Mouse (Mus musculus) myocyte (in vitro differentiated cells): ENCODE data around the gene Afg1l. TPM values are rescaled to one million over a fixed set of nuclear protein-coding genes. Genes with fewer than 3 reads are reported as not detected.

Experiments
- H3K27me3 ChIP-seq: one replicate; pipeline ENCODE4 v1.6.1; 2011; ENCODE audit not compliant: control insufficient read depth, insufficient read depth, insufficient read length
- H3K36me3 ChIP-seq: one replicate; pipeline ENCODE4 v1.6.1; 2011; ENCODE audit not compliant: control insufficient read depth, insufficient read depth
- H3K4me2 ChIP-seq: one replicate; pipeline ENCODE4 v1.6.1; 2011; ENCODE audit warnings: low read depth, control low read depth
- H3K4me3 ChIP-seq: one replicate; pipeline ENCODE4 v1.5.1; 2011; ENCODE audit warnings: mild to moderate bottlenecking, control low read depth, moderate library complexity
- H3K79me2 ChIP-seq: one replicate; pipeline ENCODE4 v1.6.1; 2011; ENCODE audit not compliant: control insufficient read depth, insufficient read depth
- H3ac ChIP-seq: one replicate; pipeline ENCODE4 v1.6.1; 2011; ENCODE audit not compliant: control insufficient read depth, insufficient read length
- CEBPB ChIP-seq: IDR thresholded peaks from 2 replicates; pipeline ENCODE4 v1.6.1; 2011; ENCODE audit warnings: mild to moderate bottlenecking, moderate library complexity; ENCODE audit not compliant: poor library complexity, insufficient read depth, severe bottlenecking
- E2F4 ChIP-seq: IDR thresholded peaks from one replicate; pipeline ENCODE4 v1.6.1; 2011; ENCODE audit warnings: mild to moderate bottlenecking, control low read depth, moderate library complexity; ENCODE audit not compliant: insufficient read depth
- MAX ChIP-seq: IDR thresholded peaks from one replicate; pipeline ENCODE4 v1.6.1; 2011; ENCODE audit warnings: low read depth, mild to moderate bottlenecking, control low read depth
- MYOD1 ChIP-seq, 3 experiments: IDR thresholded peaks; one replicate each; pipeline ENCODE4 v1.6.1; 2011; ENCODE audit warnings: control low read depth in 2 of 3, low read depth in 2 of 3, mild to moderate bottlenecking in 2 of 3, moderate library complexity in 1 of 3; ENCODE audit not compliant: insufficient read length in 2 of 3, control insufficient read depth in 1 of 3
- MYOG ChIP-seq, 3 experiments: IDR thresholded peaks; one replicate each; pipeline ENCODE4 v1.6.1; 2011; ENCODE audit warnings: control low read depth in 2 of 3, low read depth in 2 of 3, mild to moderate bottlenecking in 2 of 3; ENCODE audit not compliant: insufficient read length in 2 of 3, control insufficient read depth in 1 of 3, insufficient read depth in 1 of 3
- POLR2A ChIP-seq: IDR thresholded peaks from one replicate; pipeline ENCODE4 v1.6.1; 2011; ENCODE audit warnings: low read depth, mild to moderate bottlenecking, control low read depth, moderate library complexity; ENCODE audit not compliant: insufficient read length
- POLR2AphosphoS2 ChIP-seq: IDR thresholded peaks from one replicate; pipeline ENCODE4 v1.6.1; 2011; ENCODE audit warnings: low read depth, control low read depth; ENCODE audit not compliant: insufficient read length
- REST ChIP-seq: IDR thresholded peaks from one replicate; pipeline ENCODE4 v1.6.1; 2011; ENCODE audit warnings: mild to moderate bottlenecking, control low read depth, moderate library complexity; ENCODE audit not compliant: insufficient read depth, insufficient read length
- SRF ChIP-seq: IDR thresholded peaks from one replicate; pipeline ENCODE4 v1.6.1; 2011; ENCODE audit warnings: low read depth; ENCODE audit not compliant: control insufficient read depth, insufficient read length
- TCF12 ChIP-seq: IDR thresholded peaks from one replicate; pipeline ENCODE4 v1.6.1; 2011; ENCODE audit warnings: mild to moderate bottlenecking, control low read depth; ENCODE audit not compliant: poor library complexity, insufficient read depth, severe bottlenecking
- TCF3 ChIP-seq: IDR thresholded peaks from one replicate; pipeline ENCODE4 v1.6.1; 2011; ENCODE audit warnings: low read depth, control low read depth; ENCODE audit not compliant: insufficient read length
- USF1 ChIP-seq: IDR thresholded peaks from one replicate; pipeline ENCODE4 v1.6.1; 2011; ENCODE audit warnings: low read depth, mild to moderate bottlenecking, control low read depth, moderate library complexity
- polyA plus RNA-seq: library from polyadenylated mRNA; unstranded; fragments of >200 nt; fragmentation: generic; extraction: Trizol; gene quantifications from one replicate; pipeline ENCODE4 v1.2.1, GENCODE M21; 2012; ENCODE audit warnings: missing spikeins

The Afg1l gene
- polyA plus RNA-seq, 1 experiment, result 6.5 TPM

DNA sequence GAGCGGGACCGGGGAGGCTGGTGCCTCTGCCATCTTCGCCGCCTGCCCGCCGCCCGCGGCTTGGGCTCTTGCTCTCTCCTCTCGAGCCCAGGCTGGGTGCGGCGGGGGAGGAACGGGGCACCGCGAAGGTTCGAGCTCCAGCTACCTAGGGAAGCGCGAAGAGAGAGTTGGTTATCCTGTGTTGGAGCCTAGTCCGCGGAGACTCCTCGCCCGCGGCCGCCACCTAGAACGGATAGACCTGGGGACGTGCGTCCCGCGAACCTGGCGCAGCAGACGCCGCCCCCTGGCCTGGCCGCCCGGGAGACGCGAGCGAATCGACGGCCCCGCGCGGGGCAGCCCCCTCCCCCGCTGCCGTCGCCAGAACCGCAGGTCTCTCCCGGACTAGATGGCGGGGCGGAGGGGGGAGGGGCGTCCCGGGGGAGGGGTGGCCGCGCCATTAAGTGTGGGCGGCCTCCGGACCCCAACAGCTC lies 202.9 kb downstream of the Afg1l start:
- peak overlapping the region; percentile 73 for H3K4me2 ChIP-seq
- no peak for TF ChIP-seq TCF12
- TF ChIP-seq USF1, result no peak
- TF ChIP-seq POLR2A, result no peak
- TF ChIP-seq POLR2AphosphoS2, result no peak
- TF ChIP-seq REST, result no peak
- no peaks in the 10 kb centered on the region for H3K27me3 ChIP-seq
- H3K79me2 ChIP-seq, result peaks cover 4% of the 10 kb centered on the region
- H3K4me3 ChIP-seq, result peak overlapping the region; percentile 90
- H3K36me3 ChIP-seq, result no peaks in the 10 kb centered on the region
- H3ac ChIP-seq, result peak overlapping the region; percentile 63

DNA sequence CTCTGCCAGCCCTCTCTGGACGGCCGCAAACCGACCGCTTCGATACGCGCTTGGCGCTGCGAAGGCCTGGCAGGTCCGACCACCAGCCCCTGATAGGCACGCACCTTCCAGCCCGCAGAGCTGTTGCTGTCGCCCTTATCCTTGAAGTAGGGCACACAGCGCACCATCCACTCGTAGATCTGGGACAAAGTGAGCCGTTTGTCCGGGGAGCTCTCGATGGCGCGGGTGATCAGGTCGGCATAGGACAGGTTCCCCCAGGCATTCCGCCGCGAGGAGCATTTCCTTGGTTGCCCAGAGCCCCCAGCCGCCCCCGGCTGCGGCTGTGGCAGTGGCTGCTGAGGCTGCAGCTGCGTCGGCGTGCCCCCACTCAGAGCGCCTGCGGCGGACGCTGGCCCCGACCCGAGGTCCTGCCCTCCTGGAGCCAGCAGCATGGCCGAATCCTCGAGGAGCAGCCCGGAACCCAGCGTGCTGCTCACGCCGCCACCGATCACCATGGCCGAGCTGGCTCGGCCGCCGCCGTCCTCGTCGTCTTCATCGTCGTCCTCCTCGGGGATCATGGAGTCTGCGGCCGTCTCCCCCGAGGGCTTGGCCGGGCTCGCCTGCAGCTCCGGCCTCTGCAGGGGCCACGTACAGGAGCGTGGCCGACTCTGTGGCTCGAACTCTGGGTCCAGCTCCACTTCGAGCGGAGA lies 203.5 kb downstream of the Afg1l start:
- Histone ChIP-seq H3K4me2 (peak overlapping the region; percentile 73), H3K36me3 (no peaks in the 10 kb centered on the region), H3K79me2 (peaks cover 6% of the 10 kb centered on the region), H3K4me3 (peak overlapping the region; percentile 90), H3ac (peak overlapping the region; percentile 63), H3K27me3 (no peaks in the 10 kb centered on the region)
- TF ChIP-seq USF1 (no peak), TCF3 (no peak), MYOD1 (IDR thresholded peaks at IDR 0.05; ENCODE audit: control insufficient read depth in 1 of 3, insufficient read length in 2 of 3, low read depth in 2 of 3) (no peak), MAX (no peak), CEBPB (no peak), POLR2AphosphoS2 (no peak)

DNA sequence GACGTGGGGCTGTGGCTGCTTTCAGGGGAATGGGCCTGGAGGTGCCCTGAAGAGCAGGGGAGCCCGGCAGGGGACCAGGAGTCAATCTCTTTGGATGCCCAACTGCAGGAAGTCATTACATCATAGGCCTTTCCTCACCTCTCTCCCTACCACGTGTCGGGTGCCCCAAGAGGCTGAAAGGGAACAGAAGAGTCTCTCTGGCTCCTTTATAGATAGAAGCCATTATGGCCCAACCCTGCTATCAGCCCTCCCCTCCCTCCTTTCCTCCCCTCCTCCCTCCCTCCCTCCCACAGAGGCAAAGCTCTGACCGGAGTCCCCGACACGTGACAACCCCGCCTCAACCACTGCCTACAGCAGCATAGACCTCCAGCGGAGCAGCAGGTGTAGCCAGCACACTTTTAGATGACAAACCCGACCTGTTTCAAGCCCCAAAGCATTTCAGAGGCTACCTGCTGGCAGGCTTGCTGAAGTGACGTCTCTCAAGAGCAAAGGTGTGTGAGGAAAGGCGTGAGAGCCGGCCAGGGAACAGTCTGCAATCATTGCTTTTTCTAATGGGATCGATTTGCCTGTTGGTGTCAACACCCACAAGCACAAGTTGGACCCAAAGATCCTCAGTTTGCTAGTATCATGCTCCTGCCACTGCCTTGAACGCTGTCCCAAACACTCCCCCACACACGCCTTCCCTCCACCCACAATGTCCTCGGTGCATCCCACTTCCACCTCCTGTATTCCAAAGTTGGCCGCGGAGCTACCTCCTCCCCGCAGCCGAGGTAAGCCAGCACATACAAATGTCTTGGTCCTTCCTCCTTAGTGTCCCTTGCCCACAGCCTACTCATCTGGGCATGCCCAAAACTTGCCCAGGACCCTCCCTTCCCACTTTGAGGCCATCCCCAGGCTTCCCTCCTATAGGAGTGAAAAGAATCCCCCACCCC lies 204.3 kb downstream of the Afg1l start:
- H3K79me2 ChIP-seq, result peaks cover 13% of the 10 kb centered on the region

DNA sequence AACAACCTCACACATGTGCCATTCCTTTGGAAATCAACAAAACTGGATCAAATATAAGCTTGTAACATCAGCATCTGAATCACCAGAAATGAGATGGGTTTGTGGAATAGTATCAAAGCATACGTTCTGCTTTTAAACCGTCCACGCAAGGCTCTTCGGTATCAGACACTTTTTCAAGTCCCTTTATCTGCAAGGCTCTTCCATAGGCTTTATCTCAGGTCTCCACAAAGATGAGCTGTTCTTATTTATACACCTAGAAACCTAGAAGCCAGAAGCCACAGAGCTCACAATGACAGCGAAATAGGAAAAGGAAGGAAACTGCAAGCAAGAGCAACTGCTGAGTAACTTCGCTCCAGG lies 205.0 kb downstream of the Afg1l start:
- Histone ChIP-seq H3ac (no peak overlapping the region), H3K4me2 (no peak overlapping the region), H3K79me2 (peaks cover 14% of the 10 kb centered on the region), H3K36me3 (no peaks in the 10 kb centered on the region), H3K27me3 (no peaks in the 10 kb centered on the region), H3K4me3 (no peak overlapping the region)
- TF ChIP-seq MYOD1 (IDR thresholded peaks at IDR 0.05; ENCODE audit: control insufficient read depth in 1 of 3, insufficient read length in 2 of 3, low read depth in 2 of 3) (no peak), POLR2A (no peak), POLR2AphosphoS2 (no peak), TCF12 (no peak), SRF (no peak), E2F4 (no peak), MYOG (IDR thresholded peaks at IDR 0.05; ENCODE audit: control insufficient read depth in 1 of 3, insufficient read depth in 1 of 3, insufficient read length in 2 of 3, low read depth in 2 of 3) (no peak), MAX (no peak), REST (no peak), CEBPB (no peak)

More for the DNA sequence above, 204.3 kb downstream of the Afg1l start:
- H3K4me2 ChIP-seq, result peak overlapping the region; percentile 73
- TF ChIP-seq REST (no peak), CEBPB (no peak), POLR2AphosphoS2 (no peak), TCF12 (no peak), POLR2A (no peak), SRF (no peak), MYOG (IDR thresholded peaks at IDR 0.05; ENCODE audit: control insufficient read depth in 1 of 3, insufficient read depth in 1 of 3, insufficient read length in 2 of 3, low read depth in 2 of 3) (no peak), E2F4 (no peak), MAX (no peak)
- H3ac ChIP-seq, result no peak overlapping the region
- H3K36me3 ChIP-seq, result no peaks in the 10 kb centered on the region
- H3K27me3 ChIP-seq, result no peaks in the 10 kb centered on the region
- H3K4me3 ChIP-seq, result peak overlapping the region; percentile 90

DNA sequence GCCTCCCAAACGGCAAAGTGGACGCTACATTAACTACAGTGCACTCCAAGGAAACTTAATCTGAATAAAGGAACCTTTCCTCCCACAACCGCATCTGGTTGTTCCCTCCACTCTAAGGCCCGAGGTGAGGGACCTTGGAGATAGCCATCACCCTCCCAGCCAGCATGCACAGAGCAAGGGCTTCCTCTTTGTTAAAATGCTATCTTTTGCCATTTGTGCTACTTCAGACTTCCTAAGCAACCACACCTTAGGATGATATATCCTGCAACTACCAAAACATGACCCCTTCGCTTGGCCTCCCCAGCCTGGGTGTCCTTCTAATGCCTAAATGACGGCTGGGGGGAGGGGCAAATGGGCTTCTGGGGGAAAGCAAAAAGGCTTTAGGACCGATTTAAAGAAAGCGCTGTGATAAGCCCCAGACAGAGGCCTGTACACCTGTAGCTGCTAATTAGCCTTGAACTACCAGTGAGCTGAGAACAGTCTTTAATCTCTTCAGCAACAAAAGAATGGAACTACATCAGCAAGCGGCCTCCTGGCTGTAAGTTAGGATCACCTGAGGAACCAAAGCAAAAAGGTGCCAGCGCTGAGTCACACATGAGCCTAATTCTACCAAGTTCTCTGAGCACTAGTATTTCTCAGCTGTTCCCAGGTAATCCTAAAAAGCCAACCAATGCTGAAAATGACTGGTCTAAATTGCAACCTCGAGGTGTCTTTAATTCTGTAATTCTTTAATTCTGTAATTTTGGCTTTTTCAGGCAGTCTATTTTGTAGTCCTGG lies 206.7 kb downstream of the Afg1l start:
- H3ac ChIP-seq, result no peak overlapping the region
- no peak overlapping the region for H3K4me2 ChIP-seq
- H3K4me3 ChIP-seq, result no peak overlapping the region
- TF ChIP-seq SRF, result no peak
- TF ChIP-seq CEBPB, result no peak
- no peak for TF ChIP-seq MAX
- TF ChIP-seq USF1, result no peak
- no peak for TF ChIP-seq TCF12
- TF ChIP-seq POLR2A, result no peak
- no peak for TF ChIP-seq POLR2AphosphoS2
- no peak for TF ChIP-seq E2F4
- TF ChIP-seq MYOG (IDR thresholded peaks at IDR 0.05; ENCODE audit: control insufficient read depth in 1 of 3, insufficient read depth in 1 of 3, insufficient read length in 2 of 3, low read depth in 2 of 3), result no peak
- TF ChIP-seq REST, result no peak
- TF ChIP-seq MYOD1 (IDR thresholded peaks at IDR 0.05; ENCODE audit: control insufficient read depth in 1 of 3, insufficient read length in 2 of 3, low read depth in 2 of 3), result no peak
- no peak for TF ChIP-seq TCF3
- peaks cover under 1% of the 10 kb centered on the region for H3K36me3 ChIP-seq
- no peaks in the 10 kb centered on the region for H3K27me3 ChIP-seq
- H3K79me2 ChIP-seq, result peaks cover 20% of the 10 kb centered on the region
